Mouse (Mus musculus) heart, embryonic 14.5 days (tissue): ENCODE results near the gene Tprg. TPM values are rescaled to one million over a fixed set of nuclear protein-coding genes. Genes with fewer than 3 reads are reported as not detected.

ENCODE experiments used
- ATAC-seq: fragments of 200-750 bp; cut with Nextera tagmentation; 2 replicates; pipeline ENCODE4 v1.8.0; 2017; ENCODE audit warnings: low read depth, moderate TSS enrichment; ENCODE audit not compliant: insufficient number of reproducible peaks, insufficient read depth, low FRiP score
- H3K27ac ChIP-seq, 2 experiments: fragments of 200-500 bp in 1 of 2; fragments of 300-500 bp in 1 of 2; sonication (generic) in 1 of 2; replicated peaks in 1 of 2; 2 replicates each; pipeline ENCODE4 v1.5.1; 2012 to 2014; ENCODE audit warnings: low read depth in 2 of 2, low read length in 2 of 2, control low read depth in 1 of 2, mild to moderate bottlenecking in 1 of 2, mixed read lengths in 1 of 2; ENCODE audit not compliant: control insufficient read depth in 1 of 2, insufficient read depth in 1 of 2
- H3K27me3 ChIP-seq: fragments of 300-500 bp; sonication (generic); 2 replicates; pipeline ENCODE4 v1.6.1; 2014; ENCODE audit warnings: mild to moderate bottlenecking, low read length, control low read depth; ENCODE audit not compliant: control insufficient read depth, insufficient read depth
- H3K36me3 ChIP-seq: fragments of 300-500 bp; sonication (generic); 2 replicates; pipeline ENCODE4 v1.6.1; 2014; ENCODE audit warnings: mild to moderate bottlenecking, control low read depth, low read length, mixed read lengths; ENCODE audit not compliant: control insufficient read depth, insufficient read depth
- H3K4me1 ChIP-seq, 2 experiments: fragments of 200-500 bp in 1 of 2; fragments of 300-500 bp in 1 of 2; sonication (generic) in 1 of 2; 2 replicates each; pipeline ENCODE4 v1.6.1; 2012 to 2014; ENCODE audit warnings: low read length in 2 of 2, control low read depth in 1 of 2, mixed read lengths in 1 of 2; ENCODE audit not compliant: control insufficient read depth in 2 of 2, insufficient read depth in 2 of 2
- H3K4me2 ChIP-seq: fragments of 300-500 bp; sonication (generic); 2 replicates; pipeline ENCODE4 v1.6.1; 2014; ENCODE audit warnings: mild to moderate bottlenecking, low read length
- H3K4me3 ChIP-seq, 2 experiments: fragments of 200-500 bp in 1 of 2; fragments of 300-500 bp in 1 of 2; sonication (generic) in 1 of 2; 2 replicates each; pipeline ENCODE4 v1.5.1; 2012 to 2014; ENCODE audit warnings: low read length in 2 of 2, mild to moderate bottlenecking in 2 of 2, control low read depth in 1 of 2, low read depth in 1 of 2, moderate library complexity in 1 of 2; ENCODE audit not compliant: control insufficient read depth in 1 of 2, insufficient read depth in 1 of 2
- H3K9ac ChIP-seq: fragments of 300-500 bp; sonication (generic); 2 replicates; pipeline ENCODE4 v1.6.1; 2014; ENCODE audit warnings: mild to moderate bottlenecking, low read length
- H3K9me3 ChIP-seq: fragments of 300-500 bp; sonication (generic); 2 replicates; pipeline ENCODE4 v1.6.1; 2016; ENCODE audit warnings: low read length, control low read depth; ENCODE audit not compliant: control insufficient read depth
- WGBS: fragments of 180-500 bp; shearing (Covaris S2); extraction: QIAGEN DNeasy Blood & Tissue Kit; methylation state at CpG from one replicate; pipeline ENCODE4 v1.1.7; 2014; 5-methylcytosine and 5-hydroxymethylcytosine counted together
- polyA plus RNA-seq: library from polyadenylated mRNA; unstranded; fragments of >200 nt; fragmentation: Nextera tagmentation; extraction: Ambion mirVana; gene quantifications from 2 replicates; pipeline ENCODE4 v1.2.1, GENCODE M21; 2014

Gene Tprg
- polyA plus RNA-seq, 1 experiment from 2014 or later, result not detected

DNA sequence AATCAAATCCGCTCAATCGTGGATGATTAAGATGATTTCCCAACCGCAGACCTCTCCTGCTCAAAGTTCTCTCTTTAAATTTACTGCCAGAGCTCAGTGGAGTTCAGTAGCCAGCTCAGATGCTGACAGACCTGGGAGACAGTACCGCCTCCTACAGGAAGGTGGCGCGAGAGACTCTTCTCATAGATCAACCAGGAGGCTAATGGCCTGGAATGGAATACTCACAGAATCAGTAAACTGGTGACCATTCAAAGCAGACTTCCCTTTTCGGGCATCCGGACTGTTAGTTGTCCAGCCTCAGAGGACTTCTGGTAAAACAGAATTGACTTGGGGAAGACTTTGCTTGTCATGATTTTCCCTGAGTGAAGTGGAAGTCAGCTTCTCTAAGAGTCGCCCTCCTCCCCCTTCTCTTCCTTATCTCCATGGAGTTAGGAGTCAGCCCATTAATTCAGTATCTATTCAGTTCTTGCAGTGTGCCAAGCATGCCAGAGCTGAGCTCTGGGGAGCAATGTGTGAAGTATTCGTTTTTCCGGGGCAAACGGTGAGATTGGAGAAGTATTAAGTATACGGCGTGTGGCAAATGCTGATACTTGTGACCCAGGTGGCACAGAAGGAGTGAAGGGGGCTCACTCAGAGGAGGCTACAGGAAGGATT lies 90.2 kb downstream of the Tprg start:
- ATAC-seq, result no peak
- 39% methylated on average over 14 of the region's 14 CpGs for WGBS
- Histone ChIP-seq H3K4me2 (no peak overlapping the region), H3K27ac (no peak overlapping the region), H3K4me1 (no peaks in the 10 kb centered on the region), H3K36me3 (no peaks in the 10 kb centered on the region), H3K4me3 (no peak overlapping the region), H3K9me3 (no peaks in the 10 kb centered on the region), H3K9ac (no peak overlapping the region), H3K27me3 (no peaks in the 10 kb centered on the region)

DNA sequence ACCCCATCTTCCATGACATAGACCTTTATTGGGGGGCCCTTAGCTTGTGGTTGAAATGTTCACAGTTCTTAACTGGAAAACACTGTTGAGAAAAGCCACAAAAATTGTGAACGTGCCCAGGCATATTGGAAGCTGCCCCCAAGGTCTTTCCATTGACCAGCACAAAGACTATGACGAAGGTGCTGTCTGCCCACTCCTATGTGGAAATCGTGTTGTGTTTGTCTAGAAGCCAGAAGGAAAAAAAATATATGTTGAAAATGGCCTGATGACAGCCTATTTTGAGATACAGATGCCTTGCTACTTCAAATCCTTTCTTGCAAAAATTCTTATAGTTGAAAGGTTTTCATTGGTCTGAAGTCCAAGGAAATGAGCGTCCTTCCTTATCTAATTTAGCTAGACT lies 91.1 kb downstream of the Tprg start:
- H3K27me3 ChIP-seq, result no peaks in the 10 kb centered on the region
- no peaks in the 10 kb centered on the region for H3K36me3 ChIP-seq
- H3K4me2 ChIP-seq, result no peak overlapping the region
- no peak overlapping the region for H3K27ac ChIP-seq
- no peaks in the 10 kb centered on the region for H3K4me1 ChIP-seq
- 69% methylated on average over 4 of the region's 4 CpGs for WGBS
- no peak overlapping the region for H3K4me3 ChIP-seq
- H3K9me3 ChIP-seq, result no peaks in the 10 kb centered on the region
- H3K9ac ChIP-seq, result no peak overlapping the region
- no peak for ATAC-seq

DNA sequence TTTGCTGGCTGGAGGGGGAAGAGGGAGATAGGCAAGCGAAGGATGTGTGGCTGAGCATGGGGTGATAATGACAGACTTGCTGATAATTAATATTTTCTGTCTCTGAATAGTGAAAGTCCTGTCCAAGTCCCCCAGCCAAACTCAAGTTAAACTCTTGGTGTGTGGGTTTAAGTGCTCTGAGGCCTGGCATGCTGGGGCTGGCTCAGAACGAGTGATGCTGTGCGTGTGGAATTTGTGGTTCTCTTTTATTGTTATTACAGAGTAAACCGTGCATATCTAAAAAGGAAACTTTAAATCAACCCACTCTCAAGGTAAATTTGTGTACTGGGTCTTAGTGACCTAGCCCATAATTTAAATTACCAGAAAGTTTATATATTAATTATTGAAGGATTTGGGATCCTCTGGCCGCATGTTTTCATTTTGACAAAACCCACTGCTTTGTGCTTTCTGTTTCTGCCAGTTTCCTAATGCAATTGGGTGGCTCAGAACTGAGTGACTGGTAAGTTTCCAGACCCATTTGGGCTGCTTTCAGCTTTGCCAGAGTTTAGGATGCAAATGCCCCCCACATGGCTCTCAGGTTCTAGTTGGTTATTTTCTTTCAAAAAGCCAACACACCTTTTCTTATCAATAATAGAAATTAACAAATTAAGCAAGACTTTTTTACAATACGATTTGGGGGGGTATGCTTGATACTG lies 99.0 kb downstream of the Tprg start:
- no peak overlapping the region for H3K9ac ChIP-seq
- no peak overlapping the region for H3K4me2 ChIP-seq
- no peak overlapping the region for H3K27ac ChIP-seq
- ATAC-seq, result no peak
- H3K4me3 ChIP-seq, result no peak overlapping the region
- H3K36me3 ChIP-seq, result no peaks in the 10 kb centered on the region
- H3K4me1 ChIP-seq, result peaks cover 0 to 3% of the 10 kb centered on the region in 2 experiments; a peak in 1 of 4 replicates
- no peaks in the 10 kb centered on the region for H3K9me3 ChIP-seq
- H3K27me3 ChIP-seq, result no peaks in the 10 kb centered on the region
- 73% methylated on average over 6 of the region's 6 CpGs for WGBS

DNA sequence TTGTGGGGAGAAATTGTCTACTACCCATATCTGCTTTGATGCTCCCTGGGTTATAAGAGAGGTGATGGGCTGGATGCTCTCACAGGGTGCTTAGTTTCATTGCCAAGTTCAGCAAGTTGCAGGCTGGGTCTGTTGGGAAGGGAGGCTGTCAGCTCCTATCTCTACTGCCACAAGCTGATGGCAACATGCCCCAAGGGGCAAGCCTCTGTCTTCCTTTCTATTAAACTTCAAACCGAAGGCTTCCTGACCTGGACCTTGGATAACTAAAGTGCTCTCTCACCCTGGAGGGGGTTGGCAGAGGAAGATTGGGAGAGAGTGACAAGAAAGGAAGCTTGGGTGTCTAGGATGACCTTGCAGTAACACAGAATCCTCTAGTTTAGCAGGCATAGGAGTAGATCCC lies 108.1 kb downstream of the Tprg start:
- ATAC-seq, result no peak
- Histone ChIP-seq H3K9ac (no peak overlapping the region), H3K9me3 (no peaks in the 10 kb centered on the region), H3K36me3 (no peaks in the 10 kb centered on the region), H3K27me3 (no peaks in the 10 kb centered on the region), H3K27ac (no peak overlapping the region), H3K4me3 (no peak overlapping the region), H3K4me2 (no peak overlapping the region), H3K4me1 (no peaks in the 10 kb centered on the region; a peak in 1 of 4 replicates)
- WGBS, result 64% methylated on average over 1 of the region's 1 CpGs

DNA sequence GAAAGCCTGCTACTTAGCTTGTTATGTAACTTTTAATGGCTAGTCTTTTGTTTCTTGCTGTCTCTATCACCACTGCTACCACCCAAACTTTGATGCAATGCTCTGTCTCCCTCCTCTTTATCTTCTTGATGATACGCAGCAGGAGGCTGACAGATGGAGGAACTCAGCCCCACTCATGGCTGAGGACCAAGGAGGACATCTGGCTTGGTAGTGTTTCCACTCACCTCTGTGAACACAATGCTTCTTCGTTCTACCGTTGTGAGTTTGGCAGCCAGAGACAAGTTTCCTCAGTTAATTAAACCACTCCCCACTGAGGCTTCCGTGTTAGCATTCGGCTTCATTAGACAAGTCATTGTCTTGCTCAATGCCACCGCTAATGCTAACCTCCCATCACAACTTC lies 117.5 kb downstream of the Tprg start:
- ATAC-seq, result no peak

DNA sequence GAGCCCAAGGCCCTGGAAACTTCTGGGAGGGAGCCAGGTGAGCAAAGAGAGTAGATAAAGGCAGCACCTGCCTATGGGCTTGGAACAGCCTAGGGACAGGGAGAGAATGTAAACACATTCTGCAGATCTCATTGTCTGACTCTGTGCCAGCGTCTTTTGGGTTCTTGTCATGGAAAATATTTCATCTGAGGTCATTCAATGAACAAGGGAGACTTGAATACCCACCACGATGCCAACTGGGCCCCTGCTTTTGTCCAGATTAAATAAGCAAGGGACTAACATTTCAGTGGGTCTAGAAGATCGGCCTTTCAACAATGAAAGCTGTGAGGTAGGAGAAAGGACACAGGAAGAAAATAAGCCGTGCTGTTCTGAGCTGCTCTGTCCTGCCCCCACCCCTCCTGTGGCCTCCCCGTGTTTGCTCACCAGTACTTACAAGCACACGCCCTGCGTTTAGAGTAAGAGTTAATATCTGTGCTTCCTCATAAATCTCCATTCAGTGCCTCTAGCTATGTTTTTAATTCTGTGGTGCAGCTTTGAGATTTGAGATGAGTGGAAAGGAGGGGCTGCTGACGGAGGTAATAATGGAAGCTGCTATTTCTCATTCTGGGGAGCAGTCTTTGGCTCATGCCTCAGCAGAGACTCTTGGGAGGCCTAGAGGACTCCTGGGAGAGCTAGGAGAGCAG lies 120.7 kb downstream of the Tprg start:
- H3K27ac ChIP-seq, result peak overlapping the region; percentile 32 to 64; a peak in 3 of 4 replicates
- no peak overlapping the region for H3K9ac ChIP-seq
- peak; percentile 35; the same call in 1 of the 2 replicates for ATAC-seq
- H3K4me1 ChIP-seq, result peaks cover 4 to 18% of the 10 kb centered on the region in 2 experiments
- 31% methylated on average over 8 of the region's 8 CpGs for WGBS
- H3K9me3 ChIP-seq, result no peaks in the 10 kb centered on the region
- peak overlapping the region; percentile 37 for H3K4me2 ChIP-seq
- no peaks in the 10 kb centered on the region for H3K36me3 ChIP-seq
- no peak overlapping the region for H3K4me3 ChIP-seq
- H3K27me3 ChIP-seq, result no peaks in the 10 kb centered on the region

More for the DNA sequence above, 117.5 kb downstream of the Tprg start:
- H3K9ac ChIP-seq, result no peak overlapping the region
- WGBS, result 67% methylated on average over 6 of the region's 6 CpGs
- H3K4me1 ChIP-seq, result peaks cover 4 to 18% of the 10 kb centered on the region in 2 experiments
- H3K36me3 ChIP-seq, result no peaks in the 10 kb centered on the region
- H3K4me2 ChIP-seq, result no peak overlapping the region
- H3K9me3 ChIP-seq, result no peaks in the 10 kb centered on the region
- H3K27me3 ChIP-seq, result no peaks in the 10 kb centered on the region
- no peak overlapping the region for H3K27ac ChIP-seq
- H3K4me3 ChIP-seq, result no peak overlapping the region

DNA sequence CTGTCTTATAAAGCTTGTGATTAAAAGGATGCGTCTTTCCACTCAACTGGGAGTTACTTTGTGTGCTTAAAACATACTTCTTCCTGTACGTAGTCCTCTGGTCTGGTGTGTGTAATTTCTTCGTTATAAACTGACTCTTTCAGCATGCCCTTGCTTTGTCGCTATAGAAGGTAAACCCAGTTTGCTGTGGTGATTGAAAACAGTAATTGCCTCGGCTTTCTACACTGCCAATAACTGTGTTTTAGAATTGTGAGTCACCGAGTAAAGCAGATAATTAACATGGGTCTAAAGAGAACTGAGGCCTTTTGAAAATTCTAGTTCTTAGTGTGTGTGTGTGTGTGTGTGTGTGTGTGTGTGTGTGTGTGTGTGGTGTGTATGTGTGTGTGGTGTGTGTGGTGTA lies 121.4 kb downstream of the Tprg start:
- WGBS, result 83% methylated on average over 6 of the region's 6 CpGs
- ATAC-seq, result no peak
- H3K9me3 ChIP-seq, result no peaks in the 10 kb centered on the region
- H3K36me3 ChIP-seq, result no peaks in the 10 kb centered on the region
- H3K4me2 ChIP-seq, result no peak overlapping the region
- no peak overlapping the region for H3K9ac ChIP-seq
- H3K27ac ChIP-seq, result peak overlapping the region in 1 of 2 experiments; percentile 64; a peak in 1 of 4 replicates
- no peak overlapping the region for H3K4me3 ChIP-seq
- H3K4me1 ChIP-seq, result peaks cover 4 to 18% of the 10 kb centered on the region in 2 experiments
- H3K27me3 ChIP-seq, result no peaks in the 10 kb centered on the region
